Mouse (Mus musculus): Measurements from ENCODE around the gene Tmem178. TPM values are rescaled to one million over a fixed set of nuclear protein-coding genes. Genes with fewer than 3 reads are reported as not detected.
A peak's percentile ranks its signal among the peaks of the same experiment; 100 is the strongest.

Gene Tmem178
- polyA plus RNA-seq, 1 experiment from 2014 or later: 2.0 TPM

DNA sequence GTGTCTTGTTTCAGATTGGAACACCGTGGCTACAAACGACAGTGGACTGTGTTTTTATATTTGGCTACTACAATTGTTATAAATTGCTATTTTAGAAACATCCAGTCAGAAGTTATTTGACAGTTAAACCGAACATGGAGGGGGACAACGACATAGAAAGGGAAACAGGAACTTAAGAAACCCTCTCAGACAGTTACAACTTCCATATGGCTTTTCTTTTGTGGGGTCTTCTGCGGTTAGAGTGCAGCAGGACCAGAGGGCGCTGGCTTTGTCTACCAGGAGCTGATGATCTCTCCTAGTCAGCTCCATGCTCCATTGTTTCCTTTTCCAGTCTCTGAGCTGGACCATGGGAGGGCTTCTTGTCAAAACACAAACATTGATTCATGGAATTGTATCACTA lies 42.5 kb upstream of the Tmem178 start:
- ATAC-seq (ENCODE audit: low FRiP score, low TSS enrichment) (no peak), DNase-seq (ENCODE audit: low spot score) (no peak)
- TF ChIP-seq CTCF (IDR thresholded peaks at IDR 0.05; ENCODE audit: low read depth) (no peak), EP300 (optimal IDR thresholded peaks at IDR 0.05) (no peak)
- Histone ChIP-seq H3K36me3 (ENCODE audit: control insufficient read depth, insufficient read depth, low read length) (no peaks in the 10 kb centered on the region), H3K4me3 (ENCODE audit: low read depth, low read length) (no peak overlapping the region), H3K4me1 (replicated peaks; ENCODE audit: control insufficient read depth, insufficient read depth) (peaks cover 4% of the 10 kb centered on the region), H3K9ac (ENCODE audit: low read length) (no peak overlapping the region), H3K27me3 (ENCODE audit: control insufficient read depth, insufficient read depth, low read length) (no peaks in the 10 kb centered on the region), H3K4me2 (replicated peaks; ENCODE audit: low read depth) (no peak overlapping the region), H3K27ac (replicated peaks) (no peak overlapping the region), H3K9me3 (ENCODE audit: control insufficient read depth, low read length) (no peaks in the 10 kb centered on the region)
- 62% methylated on average over 6 of the region's 6 CpGs for WGBS

DNA sequence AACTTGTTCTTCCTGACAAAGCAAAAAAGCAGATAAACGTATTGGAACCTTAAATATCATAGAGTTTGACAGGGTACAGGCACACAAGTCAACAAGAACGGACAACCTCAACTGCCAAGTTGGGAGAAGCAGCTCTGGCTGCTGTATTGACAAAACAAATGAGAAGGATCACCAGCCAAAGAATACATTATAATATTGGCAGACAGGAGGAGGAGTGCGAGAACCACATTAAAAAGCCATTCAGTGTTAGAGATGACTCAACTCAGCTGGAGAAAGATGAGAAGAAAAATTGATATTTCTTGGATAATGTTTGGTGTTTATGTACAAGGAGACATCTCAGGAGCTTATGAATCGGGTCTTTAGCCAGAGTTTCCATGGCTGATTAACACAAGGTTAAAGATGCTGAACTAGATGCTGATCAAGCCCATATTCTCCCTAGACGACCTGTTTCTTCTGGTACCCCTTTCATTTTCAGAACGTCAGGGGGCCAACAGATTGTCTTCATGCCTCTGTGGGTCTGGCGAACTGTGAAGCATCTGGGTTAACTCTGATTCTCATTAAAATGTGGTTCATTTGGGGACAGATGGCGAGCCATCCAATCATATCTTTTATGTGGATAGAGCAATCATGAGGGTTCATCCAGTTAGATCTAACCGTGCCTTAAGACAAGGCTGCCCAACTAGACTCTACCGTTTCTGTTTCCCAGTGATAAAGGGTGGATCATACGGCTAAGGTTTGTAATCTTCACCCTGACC lies 41.1 kb upstream of the Tmem178 start:
- H3K36me3 ChIP-seq (ENCODE audit: control insufficient read depth, insufficient read depth, low read length): no peaks in the 10 kb centered on the region
- H3K27ac ChIP-seq (replicated peaks): no peak overlapping the region
- ATAC-seq (ENCODE audit: low FRiP score, low TSS enrichment) (no peak), DNase-seq (ENCODE audit: low spot score) (no peak)
- no peaks in the 10 kb centered on the region for H3K9me3 ChIP-seq (ENCODE audit: control insufficient read depth, low read length)
- H3K4me2 ChIP-seq (replicated peaks; ENCODE audit: low read depth): no peak overlapping the region
- TF ChIP-seq EP300 (optimal IDR thresholded peaks at IDR 0.05) (no peak), CTCF (IDR thresholded peaks at IDR 0.05; ENCODE audit: low read depth) (no peak)
- no peaks in the 10 kb centered on the region for H3K27me3 ChIP-seq (ENCODE audit: control insufficient read depth, insufficient read depth, low read length)
- H3K4me1 ChIP-seq (replicated peaks; ENCODE audit: control insufficient read depth, insufficient read depth): peaks cover 4% of the 10 kb centered on the region
- WGBS: 67% methylated on average over 11 of the region's 11 CpGs
- H3K4me3 ChIP-seq (ENCODE audit: low read depth, low read length): no peak overlapping the region
- no peak overlapping the region for H3K9ac ChIP-seq (ENCODE audit: low read length)

DNA sequence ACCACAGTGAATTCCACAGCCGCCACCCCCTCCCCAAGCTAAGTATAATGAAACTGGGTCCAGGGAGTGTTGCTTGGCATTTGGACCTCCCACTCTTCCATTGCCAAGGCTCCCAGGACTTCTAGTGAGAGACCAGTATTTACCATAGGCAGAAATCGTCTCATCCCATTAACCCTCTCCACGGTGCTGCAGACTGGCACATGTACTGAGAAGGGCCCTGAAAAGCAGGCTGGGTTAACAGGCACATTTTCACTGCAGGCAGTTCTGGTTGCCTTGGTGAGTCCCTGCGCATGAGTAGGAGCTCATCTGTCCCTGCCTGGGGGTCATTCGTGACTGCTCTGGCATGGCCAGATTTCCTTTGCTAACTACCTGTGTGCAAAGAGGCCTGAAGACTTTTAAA lies 40.4 kb upstream of the Tmem178 start:
- no peak overlapping the region for H3K4me3 ChIP-seq (ENCODE audit: low read depth, low read length)
- ATAC-seq (ENCODE audit: low FRiP score, low TSS enrichment): no peak
- DNase-seq (ENCODE audit: low spot score): no peak
- no peak overlapping the region for H3K27ac ChIP-seq (replicated peaks)
- no peaks in the 10 kb centered on the region for H3K27me3 ChIP-seq (ENCODE audit: control insufficient read depth, insufficient read depth, low read length)
- no peaks in the 10 kb centered on the region for H3K36me3 ChIP-seq (ENCODE audit: control insufficient read depth, insufficient read depth, low read length)
- H3K9me3 ChIP-seq (ENCODE audit: control insufficient read depth, low read length): no peaks in the 10 kb centered on the region
- H3K9ac ChIP-seq (ENCODE audit: low read length): no peak overlapping the region
- peaks cover 4% of the 10 kb centered on the region; the same call in 1 of the 2 replicates for H3K4me1 ChIP-seq (replicated peaks; ENCODE audit: control insufficient read depth, insufficient read depth)
- 65% methylated on average over 5 of the region's 5 CpGs for WGBS
- no peak for TF ChIP-seq EP300 (optimal IDR thresholded peaks at IDR 0.05)
- no peak overlapping the region for H3K4me2 ChIP-seq (replicated peaks; ENCODE audit: low read depth)

DNA sequence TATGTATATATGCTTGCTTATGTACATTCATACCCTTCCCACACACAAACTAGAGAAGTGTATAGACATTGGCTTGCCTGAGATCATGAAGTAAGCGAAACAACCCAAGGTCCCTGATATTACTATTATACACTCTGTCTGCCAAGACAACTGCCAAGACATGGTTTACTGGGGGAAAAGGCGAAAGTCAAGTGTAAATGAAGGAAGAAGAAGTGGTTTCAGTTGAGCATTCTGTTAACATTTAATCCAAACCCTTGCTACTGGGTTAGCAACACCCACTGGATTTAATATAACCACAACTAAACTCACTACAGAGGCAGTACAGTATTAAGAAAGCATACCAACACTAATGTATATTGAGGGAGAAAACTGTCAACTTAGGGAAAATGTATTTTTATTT lies 28.8 kb upstream of the Tmem178 start:
- Histone ChIP-seq H3K4me1 (replicated peaks; ENCODE audit: control insufficient read depth, insufficient read depth) (no peaks in the 10 kb centered on the region), H3K27me3 (ENCODE audit: control insufficient read depth, insufficient read depth, low read length) (no peaks in the 10 kb centered on the region), H3K4me3 (ENCODE audit: low read depth, low read length) (no peak overlapping the region), H3K27ac (replicated peaks) (no peak overlapping the region), H3K9ac (ENCODE audit: low read length) (no peak overlapping the region), H3K4me2 (replicated peaks; ENCODE audit: low read depth) (no peak overlapping the region), H3K9me3 (ENCODE audit: control insufficient read depth, low read length) (no peaks in the 10 kb centered on the region), H3K36me3 (ENCODE audit: control insufficient read depth, insufficient read depth, low read length) (no peaks in the 10 kb centered on the region)
- TF ChIP-seq EP300 (optimal IDR thresholded peaks at IDR 0.05) (no peak), CTCF (IDR thresholded peaks at IDR 0.05; ENCODE audit: low read depth) (no peak)
- DNase-seq (ENCODE audit: low spot score): no peak
- ATAC-seq (ENCODE audit: low FRiP score, low TSS enrichment): no peak
- 91% methylated on average over 2 of the region's 2 CpGs for WGBS

DNA sequence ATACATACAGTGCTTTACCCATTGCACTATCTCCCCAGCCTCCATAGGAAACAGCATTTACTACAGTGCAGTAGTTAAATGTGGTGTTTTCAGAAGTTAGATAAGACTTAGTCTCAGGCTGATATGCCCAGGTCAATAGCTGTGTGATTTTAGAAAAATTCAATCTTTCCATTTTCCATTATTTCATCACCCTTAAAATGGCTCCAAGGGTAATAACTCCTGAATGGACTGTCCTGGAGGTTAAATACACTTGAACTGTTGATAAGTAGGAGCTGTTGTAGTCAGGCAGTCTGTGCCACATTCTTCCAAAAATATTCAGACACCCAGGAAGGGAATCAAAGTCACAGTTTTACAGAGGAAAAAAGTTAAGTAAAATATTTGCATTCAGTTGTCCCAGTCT lies 25.2 kb upstream of the Tmem178 start:
- no peak overlapping the region for H3K4me3 ChIP-seq (ENCODE audit: low read depth, low read length)
- no peak overlapping the region for H3K4me2 ChIP-seq (replicated peaks; ENCODE audit: low read depth)
- H3K9me3 ChIP-seq (ENCODE audit: control insufficient read depth, low read length): no peaks in the 10 kb centered on the region
- DNase-seq (ENCODE audit: low spot score): no peak
- H3K36me3 ChIP-seq (ENCODE audit: control insufficient read depth, insufficient read depth, low read length): no peaks in the 10 kb centered on the region
- H3K27me3 ChIP-seq (ENCODE audit: control insufficient read depth, insufficient read depth, low read length): no peaks in the 10 kb centered on the region
- no peak overlapping the region for H3K27ac ChIP-seq (replicated peaks)
- H3K9ac ChIP-seq (ENCODE audit: low read length): no peak overlapping the region
- no peak for TF ChIP-seq EP300 (optimal IDR thresholded peaks at IDR 0.05)
- TF ChIP-seq CTCF (IDR thresholded peaks at IDR 0.05; ENCODE audit: low read depth): no peak
- ATAC-seq (ENCODE audit: low FRiP score, low TSS enrichment): no peak
- H3K4me1 ChIP-seq (replicated peaks; ENCODE audit: control insufficient read depth, insufficient read depth): no peaks in the 10 kb centered on the region

GRCm38 (mm10) chr17:80921286-80922134 lies 22.9 kb upstream of the Tmem178 start:
- no peaks in the 10 kb centered on the region for H3K36me3 ChIP-seq (ENCODE audit: control insufficient read depth, insufficient read depth, low read length)
- no peaks in the 10 kb centered on the region for H3K9me3 ChIP-seq (ENCODE audit: control insufficient read depth, low read length)
- peak; percentile 15 for DNase-seq (ENCODE audit: low spot score)
- no peak for ATAC-seq (ENCODE audit: low FRiP score, low TSS enrichment)
- no peak overlapping the region for H3K4me3 ChIP-seq (ENCODE audit: low read depth, low read length)
- H3K4me2 ChIP-seq (replicated peaks; ENCODE audit: low read depth): no peak overlapping the region
- WGBS: 59% methylated on average over 10 of the region's 10 CpGs
- no peaks in the 10 kb centered on the region for H3K4me1 ChIP-seq (replicated peaks; ENCODE audit: control insufficient read depth, insufficient read depth)
- no peaks in the 10 kb centered on the region for H3K27me3 ChIP-seq (ENCODE audit: control insufficient read depth, insufficient read depth, low read length)
- peak overlapping the region; percentile 24; the same call in 1 of the 2 replicates for H3K27ac ChIP-seq (replicated peaks)
- no peak overlapping the region for H3K9ac ChIP-seq (ENCODE audit: low read length)
- no peak for TF ChIP-seq EP300 (optimal IDR thresholded peaks at IDR 0.05)
- TF ChIP-seq CTCF (IDR thresholded peaks at IDR 0.05; ENCODE audit: low read depth): peak; percentile 34; the same call in 1 of the 2 replicates
